Mouse (Mus musculus): ENCODE measurements around the gene Cmtm2b.

- no peak for TF ChIP-seq CTCF (IDR thresholded peaks at IDR 0.05; ENCODE audit: extremely low read depth, insufficient read depth, insufficient read length, insufficient replicate concordance)
- TF ChIP-seq POLR2A (IDR thresholded peaks at IDR 0.05; ENCODE audit: low read depth, low read length): no peak
Observed at GRCm38 (mm10) chr8:104374864-104375846, 53.1 kb downstream of the Cmtm2b start.

Data from spleen, adult 2 months (tissue).